Mouse (Mus musculus): ENCODE measurements around the gene Klra6.
"Not testable (repeated sequence)": the region's sequence is repeated elsewhere in the genome, so short reads cannot be mapped to it uniquely, and the experiment has no call there.

GRCm38 (mm10) chr6:130031493-130032089 lies 4.8 kb upstream of the Klra6 start:
- TF ChIP-seq CTCF, EP300 (IDR thresholded peaks at IDR 0.05; ENCODE audit: low read depth): not testable (repeated sequence)

Data from heart, postnatal 0 days (tissue).